Mouse (Mus musculus) hindbrain, embryonic 16.5 days (tissue): Measurements from ENCODE around the gene Olfr373. TPM values are rescaled to one million over a fixed set of nuclear protein-coding genes. Genes with fewer than 3 reads are reported as not detected.
"Not testable (repeated sequence)": the region's sequence is repeated elsewhere in the genome, so short reads cannot be mapped to it uniquely, and the experiment has no call there.

Experiments used
- ATAC-seq: fragments of 200-750 bp; cut with Nextera tagmentation; 2 replicates; pipeline ENCODE4 v1.8.0; 2017; ENCODE audit warnings: moderate TSS enrichment, moderate library complexity
- H3K27ac ChIP-seq: fragments of 300-500 bp; sonication (generic); 2 replicates; pipeline ENCODE4 v1.5.1; 2014; ENCODE audit warnings: low read depth, mild to moderate bottlenecking, control low read depth, low read length, moderate library complexity
- H3K27me3 ChIP-seq: fragments of 300-500 bp; sonication (generic); replicated peaks from 2 replicates; pipeline ENCODE4 v1.6.1; 2014; ENCODE audit warnings: low read length; ENCODE audit not compliant: control insufficient read depth, insufficient read depth
- H3K36me3 ChIP-seq: fragments of 300-500 bp; sonication (generic); 2 replicates; pipeline ENCODE4 v1.6.1; 2014; ENCODE audit warnings: mild to moderate bottlenecking, low read length, moderate library complexity, mixed read lengths; ENCODE audit not compliant: control insufficient read depth, insufficient read depth
- H3K4me1 ChIP-seq: fragments of 300-500 bp; sonication (generic); 2 replicates; pipeline ENCODE4 v1.6.1; 2014; ENCODE audit warnings: low read depth, low read length; ENCODE audit not compliant: control insufficient read depth, insufficient read depth
- H3K4me2 ChIP-seq: fragments of 300-500 bp; sonication (generic); 2 replicates; pipeline ENCODE4 v1.6.1; 2014; ENCODE audit warnings: mild to moderate bottlenecking, low read length, control low read depth, moderate library complexity
- H3K4me3 ChIP-seq: fragments of 300-500 bp; sonication (generic); 2 replicates; pipeline ENCODE4 v1.5.1; 2014; ENCODE audit warnings: mild to moderate bottlenecking, low read length, control low read depth, moderate library complexity
- H3K9ac ChIP-seq: fragments of 300-500 bp; sonication (generic); 2 replicates; pipeline ENCODE4 v1.6.1; 2014; ENCODE audit warnings: low read depth, mild to moderate bottlenecking, control low read depth, low read length, moderate library complexity
- H3K9me3 ChIP-seq: fragments of 300-500 bp; sonication (generic); 2 replicates; pipeline ENCODE4 v1.6.1; 2014; ENCODE audit warnings: mild to moderate bottlenecking, low read length, moderate library complexity; ENCODE audit not compliant: control insufficient read depth
- WGBS: fragments of 180-500 bp; shearing (Covaris S2); extraction: QIAGEN DNeasy Blood & Tissue Kit; methylation state at CpG from one replicate; pipeline ENCODE4 v1.1.7; 2014; 5-methylcytosine and 5-hydroxymethylcytosine counted together
- polyA plus RNA-seq: library from polyadenylated mRNA; unstranded; fragments of >200 nt; fragmentation: Nextera tagmentation; extraction: Ambion mirVana; gene quantifications from 2 replicates; pipeline ENCODE4 v1.2.1, GENCODE M21; 2015

Olfr373 gene
- not detected in 2 replicates for polyA plus RNA-seq

GRCm38 (mm10) chr8:72082877-72083276 lies at the start of gene Olfr373:
TSS of gene Olfr373 (plus strand) at chr8:72083177.
- H3K4me1 ChIP-seq, ATAC-seq, H3K4me2 ChIP-seq, H3K36me3 ChIP-seq, H3K4me3 ChIP-seq, H3K9me3 ChIP-seq, H3K9ac ChIP-seq, H3K27ac ChIP-seq, H3K27me3 ChIP-seq: not testable (repeated sequence)

- H3K4me3 ChIP-seq, H3K4me1 ChIP-seq, H3K27ac ChIP-seq, H3K4me2 ChIP-seq, H3K27me3 ChIP-seq, ATAC-seq, H3K36me3 ChIP-seq, H3K9ac ChIP-seq, H3K9me3 ChIP-seq: not testable (repeated sequence)
- WGBS, result 81% methylated on average over 4 of the region's 4 CpGs
Observed at GRCm38 (mm10) chr8:72040918-72041317, 42.1 kb upstream of the Olfr373 start, which contains the start of gene Olfr372. TSS of gene Olfr372 (plus strand) at chr8:72041218.

- ATAC-seq, result no peak
Observed at GRCm38 (mm10) chr8:72042493-72042892, 40.5 kb upstream of the Olfr373 start.

GRCm38 (mm10) chr8:72054633-72055032 lies 28.3 kb upstream of the Olfr373 start:
- not testable (repeated sequence) for H3K36me3 ChIP-seq, H3K9ac ChIP-seq, H3K27me3 ChIP-seq, H3K9me3 ChIP-seq, H3K4me2 ChIP-seq, H3K27ac ChIP-seq, H3K4me3 ChIP-seq, H3K4me1 ChIP-seq, ATAC-seq

More at GRCm38 (mm10) chr8:72042493-72042892, 40.5 kb upstream of the Olfr373 start:
- 92% methylated on average over 1 of the region's 1 CpGs for WGBS
- H3K4me1 ChIP-seq, result no peaks in the 10 kb centered on the region
- no peaks in the 10 kb centered on the region for H3K36me3 ChIP-seq
- H3K27me3 ChIP-seq, result no peaks in the 10 kb centered on the region
- H3K4me3 ChIP-seq, result no peak overlapping the region
- H3K4me2 ChIP-seq, result no peak overlapping the region
- H3K27ac ChIP-seq, result no peak overlapping the region
- H3K9me3 ChIP-seq, result no peaks in the 10 kb centered on the region
- H3K9ac ChIP-seq, result no peak overlapping the region

- not testable (repeated sequence) for H3K9me3 ChIP-seq, H3K27ac ChIP-seq, H3K4me1 ChIP-seq, H3K36me3 ChIP-seq, ATAC-seq, H3K4me3 ChIP-seq, H3K9ac ChIP-seq, H3K27me3 ChIP-seq, H3K4me2 ChIP-seq
- WGBS, result 93% methylated on average over 3 of the region's 4 CpGs
Observed at GRCm38 (mm10) chr8:72057643-72058042, 25.3 kb upstream of the Olfr373 start.

- H3K36me3 ChIP-seq, H3K9me3 ChIP-seq, H3K4me1 ChIP-seq, H3K4me2 ChIP-seq, H3K4me3 ChIP-seq, ATAC-seq, H3K27me3 ChIP-seq, H3K9ac ChIP-seq, H3K27ac ChIP-seq: not testable (repeated sequence)
- 82% methylated on average over 1 of the region's 1 CpGs for WGBS
Observed at GRCm38 (mm10) chr8:72066819-72067399, 16.1 kb upstream of the Olfr373 start.

- Histone ChIP-seq H3K4me2 (no peak overlapping the region), H3K9me3 (no peaks in the 10 kb centered on the region), H3K27me3 (no peaks in the 10 kb centered on the region), H3K36me3 (no peaks in the 10 kb centered on the region), H3K4me3 (no peak overlapping the region), H3K27ac (no peak overlapping the region), H3K4me1 (no peaks in the 10 kb centered on the region), H3K9ac (no peak overlapping the region)
- 67% methylated on average over 5 of the region's 5 CpGs for WGBS
- no peak for ATAC-seq
Observed at GRCm38 (mm10) chr8:72084744-72085143, 1.8 kb downstream of the Olfr373 start.

- not testable (repeated sequence) for H3K27me3 ChIP-seq, H3K9ac ChIP-seq, H3K4me1 ChIP-seq, H3K4me3 ChIP-seq, H3K4me2 ChIP-seq, H3K9me3 ChIP-seq, H3K36me3 ChIP-seq, H3K27ac ChIP-seq, ATAC-seq
- 82% methylated on average over 3 of the region's 3 CpGs for WGBS
Observed at GRCm38 (mm10) chr8:72087611-72088010, 4.6 kb downstream of the Olfr373 start.

- ATAC-seq, H3K4me2 ChIP-seq, H3K4me1 ChIP-seq, H3K27ac ChIP-seq, H3K36me3 ChIP-seq, H3K9ac ChIP-seq, H3K27me3 ChIP-seq, H3K4me3 ChIP-seq, H3K9me3 ChIP-seq: not testable (repeated sequence)
Observed at GRCm38 (mm10) chr8:72096721-72097120, 13.7 kb downstream of the Olfr373 start.
